Mouse (Mus musculus) CD4-positive, CD25-positive, alpha-beta regulatory T cell (primary cell): ENCODE data around the gene Tex50. TPM values are rescaled to one million over a fixed set of nuclear protein-coding genes. Genes with fewer than 3 reads are reported as not detected.

Source experiments
- polyA plus RNA-seq: library from polyadenylated mRNA; unstranded; fragments of 100-300 nt; shearing (Covaris generic); gene quantifications from one replicate; pipeline ENCODE4 v1.2.1, GENCODE M21; 2017

The Tex50 gene
- not detected for polyA plus RNA-seq

DNA sequence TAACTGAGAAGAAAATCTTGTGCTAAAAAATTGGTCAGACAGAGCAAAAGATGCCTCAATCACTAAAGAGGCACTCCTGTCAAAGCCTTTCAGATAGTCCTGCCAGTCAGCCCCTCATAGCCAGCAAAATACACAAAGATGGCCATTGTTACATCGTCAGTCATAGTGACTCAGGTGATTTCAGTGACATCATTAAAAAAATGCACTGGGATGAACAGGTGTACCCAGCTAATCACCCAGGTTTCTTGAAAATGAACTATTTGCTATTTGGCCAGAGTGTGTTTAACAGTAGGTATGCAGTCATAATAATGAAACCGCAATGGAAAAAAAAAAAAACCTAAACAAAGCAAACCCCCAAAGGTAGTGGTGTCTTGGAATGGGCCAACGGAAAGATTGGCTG, at the start of gene Tex50:
Gene Tex50 (minus strand): TSS at position 101 of the 400 bp plus-strand sequence.

DNA sequence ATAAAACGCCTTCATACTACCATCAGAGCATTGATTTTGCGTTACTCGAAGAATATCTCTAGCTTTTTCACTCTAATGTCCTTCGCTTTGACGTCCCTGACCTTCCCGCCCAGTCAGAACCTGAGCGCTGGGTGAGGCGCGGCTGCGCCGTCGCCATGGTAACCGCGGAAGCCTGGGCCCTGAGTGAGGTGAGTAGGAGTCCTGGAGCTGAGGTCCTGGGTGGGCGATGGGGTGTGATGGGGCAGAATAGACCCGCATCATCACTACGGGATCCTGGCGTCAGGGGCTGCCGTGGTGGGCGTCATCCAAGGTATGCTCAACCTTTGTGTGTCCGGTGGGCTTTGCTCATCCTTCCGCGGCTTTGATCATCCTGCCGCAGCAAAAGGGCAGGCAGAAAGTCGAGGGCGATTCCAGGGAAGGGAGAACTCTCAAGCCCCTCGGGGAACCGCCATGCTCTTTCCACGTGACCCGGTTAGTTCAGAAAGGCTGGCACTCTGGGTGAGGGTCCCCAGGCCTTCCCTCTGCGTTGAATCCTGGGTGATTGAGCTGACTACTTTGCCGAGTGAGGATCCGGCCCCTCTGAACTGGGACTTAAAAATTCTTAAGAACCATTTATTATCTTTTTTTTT, 16.5 kb downstream of the Tex50 start, which contains the start of gene Ankrd45:
Gene Ankrd45 (plus strand): TSS at position 161 of the 629 bp plus-strand sequence.

DNA sequence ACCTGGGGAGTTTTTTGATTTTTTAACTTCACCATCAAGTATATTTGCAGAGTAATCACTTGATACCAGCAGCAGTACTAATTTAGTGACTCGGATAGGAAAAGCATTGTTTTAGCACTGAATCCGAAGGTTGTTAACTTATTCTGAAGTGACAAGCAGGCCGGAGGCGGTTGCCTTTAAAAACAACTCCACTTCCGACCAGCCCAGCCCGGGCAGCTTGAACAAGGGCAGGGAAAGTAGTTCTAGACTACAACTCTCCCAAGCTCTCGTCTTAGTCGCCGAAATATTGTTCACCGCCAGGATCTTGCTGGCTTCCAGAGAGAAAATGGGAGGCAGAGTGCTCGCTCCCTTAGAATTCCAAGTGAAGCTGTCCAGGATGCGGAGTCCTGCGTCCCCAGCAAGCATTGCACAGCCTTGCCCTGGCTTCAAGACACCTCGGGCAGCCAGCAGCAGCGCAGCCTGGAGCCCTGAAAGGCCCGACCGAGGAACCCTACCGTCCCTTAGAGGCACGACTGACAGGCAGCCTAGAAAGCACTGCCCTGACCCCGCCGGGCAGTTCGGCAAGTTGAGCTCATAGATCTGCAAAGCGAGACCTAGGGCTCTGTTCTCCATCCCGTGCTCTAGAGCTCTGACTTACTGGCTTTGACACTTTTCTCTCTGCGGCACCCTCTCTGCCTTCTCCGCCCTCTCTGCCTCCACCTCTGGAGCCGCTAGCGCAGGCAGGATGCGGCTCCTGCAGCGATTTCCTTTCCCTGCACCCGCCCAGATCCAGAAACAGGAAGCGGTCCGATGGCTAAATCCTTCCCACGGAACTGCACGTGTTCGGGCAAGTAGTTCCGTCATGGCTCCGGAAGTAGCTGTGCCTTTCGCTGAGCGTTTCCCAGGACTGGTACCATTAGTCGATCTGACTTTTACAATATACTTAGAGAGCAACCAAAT, 28.1 kb downstream of the Tex50 start, which contains the start of gene Klhl20:
Gene Klhl20 (minus strand): TSS at position 786 of the 939 bp plus-strand sequence.

Other genes starting within 250 kb of the Tex50 start
- 7.5 TPM for gene Serpinc1, start 180.7 kb downstream of the Tex50 start, polyA plus RNA-seq
- 11.5 TPM for gene Zbtb37, start 124.5 kb downstream of the Tex50 start, polyA plus RNA-seq
- gene Dars2, start 88.7 kb downstream of the Tex50 start, polyA plus RNA-seq: 17.1 TPM
- 12.5 TPM for gene Cenpl, start 88.6 kb downstream of the Tex50 start, polyA plus RNA-seq
- 32.3 TPM for gene Klhl20, start 27.8 kb downstream of the Tex50 start, polyA plus RNA-seq
- not detected for gene Ankrd45, start 16.6 kb downstream of the Tex50 start, polyA plus RNA-seq
- gene Prdx6, start 91.9 kb upstream of the Tex50 start, polyA plus RNA-seq: 260 TPM
- gene Tnfsf4, start 236.1 kb upstream of the Tex50 start, polyA plus RNA-seq: 0.35 TPM